Mouse (Mus musculus): ENCODE measurements around the gene Col16a1. TPM values are rescaled to one million over a fixed set of nuclear protein-coding genes. Genes with fewer than 3 reads are reported as not detected.

Col16a1 gene
- polyA plus RNA-seq, 1 experiment, result 8.2 TPM

DNA sequence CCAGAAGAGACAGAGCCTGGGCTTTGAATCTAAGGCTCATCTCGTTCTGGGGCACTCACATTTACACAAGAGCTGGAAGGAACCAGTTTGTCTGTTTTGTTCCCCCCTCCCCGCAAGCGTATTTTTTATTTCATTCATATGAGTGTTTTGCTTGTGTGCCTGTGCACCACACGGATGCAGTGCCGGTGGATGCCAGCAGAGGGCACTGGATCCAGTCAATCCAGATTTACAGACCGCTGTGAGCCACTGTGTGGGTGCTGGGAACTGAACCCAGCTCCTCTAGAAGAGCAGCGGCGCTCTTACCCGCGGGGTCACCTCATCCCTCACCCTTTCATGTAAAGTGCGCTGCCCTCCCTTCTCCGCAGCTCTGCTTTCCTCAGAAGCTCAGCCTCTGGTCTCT is 56.0 kb downstream of the Col16a1 start:
- Histone ChIP-seq H3K4me3 (ENCODE audit: low read depth, low read length) (no peak overlapping the region), H3K4me1 (ENCODE audit: control insufficient read depth, insufficient read depth, insufficient read length, low read length) (peaks cover 30% of the 10 kb centered on the region), H3K36me3 (ENCODE audit: control insufficient read depth, insufficient read depth, low read length) (no peaks in the 10 kb centered on the region), H3K27ac (ENCODE audit: insufficient read depth, low read depth, low read length) (peak overlapping the region; percentile 76; the same call in 1 of the 2 replicates), H3K27me3 (ENCODE audit: control insufficient read depth, insufficient read depth, low read length) (no peaks in the 10 kb centered on the region)
- no peak for TF ChIP-seq POLR2A (IDR thresholded peaks at IDR 0.05; ENCODE audit: low read depth, low read length)
- peak; percentile 51; the same call in 1 of the 2 replicates for TF ChIP-seq CTCF (IDR thresholded peaks at IDR 0.05; ENCODE audit: extremely low read depth, insufficient read length, insufficient replicate concordance, low read depth, low read length)
- WGBS, result 90% methylated on average over 12 of the region's 12 CpGs

- TF ChIP-seq CTCF (IDR thresholded peaks at IDR 0.05; ENCODE audit: extremely low read depth, insufficient read length, insufficient replicate concordance, low read depth, low read length), result no peak
- H3K4me3 ChIP-seq (ENCODE audit: low read depth, low read length), result no peak overlapping the region
- H3K36me3 ChIP-seq (ENCODE audit: control insufficient read depth, insufficient read depth, low read length), result no peaks in the 10 kb centered on the region
- H3K27ac ChIP-seq (ENCODE audit: insufficient read depth, low read depth, low read length), result peak overlapping the region; percentile 91
- no peaks in the 10 kb centered on the region for H3K27me3 ChIP-seq (ENCODE audit: control insufficient read depth, insufficient read depth, low read length)
- WGBS, result 17% methylated on average over 4 of the region's 4 CpGs
- peaks cover 40% of the 10 kb centered on the region for H3K4me1 ChIP-seq (ENCODE audit: control insufficient read depth, insufficient read depth, insufficient read length, low read length)
These were observed 56.9 kb downstream of the Col16a1 start for GRCm38 (mm10) chr4:130104584-130104983.

GRCm38 (mm10) chr4:130107065-130107443 is 59.4 kb downstream of the Col16a1 start:
- peaks cover 44% of the 10 kb centered on the region for H3K4me1 ChIP-seq (ENCODE audit: control insufficient read depth, insufficient read depth, insufficient read length, low read length)

DNA sequence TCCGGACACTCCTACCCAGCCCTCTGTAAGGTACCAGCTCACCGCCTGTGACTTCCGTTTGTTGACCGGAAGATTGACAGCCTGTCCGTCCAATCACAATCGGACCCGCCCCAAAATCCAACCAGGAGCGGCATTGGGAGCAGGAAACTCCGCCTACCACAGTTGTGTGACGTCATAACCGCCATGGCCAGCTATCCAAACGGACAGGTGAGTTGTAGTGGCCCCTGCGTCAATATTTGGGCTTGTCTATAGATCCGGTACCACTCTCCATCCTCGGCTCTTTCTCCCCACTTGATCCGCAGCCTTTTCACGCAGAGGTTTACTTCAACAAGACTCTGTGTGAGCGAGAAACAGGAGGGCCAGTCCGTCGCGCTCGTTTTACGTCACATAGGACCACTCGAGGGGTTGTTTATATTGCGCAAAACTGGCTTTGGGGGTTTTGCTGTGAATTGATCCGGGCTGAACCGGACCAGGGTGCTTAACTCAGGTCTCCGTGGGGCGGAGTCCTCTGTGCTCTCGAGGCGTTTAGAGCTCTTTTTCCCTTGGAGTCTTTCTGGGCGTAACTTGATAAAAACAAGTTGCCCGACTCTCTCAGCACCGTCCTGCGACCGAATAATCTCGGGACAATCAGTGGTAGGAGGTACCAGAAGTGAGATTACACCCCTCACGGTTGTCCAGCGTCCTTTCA is 59.9 kb downstream of the Col16a1 start:
- peak overlapping the region; percentile 97 for H3K27ac ChIP-seq (ENCODE audit: insufficient read depth, low read depth, low read length)
- TF ChIP-seq CTCF (IDR thresholded peaks at IDR 0.05; ENCODE audit: extremely low read depth, insufficient read length, insufficient replicate concordance, low read depth, low read length), result no peak; the same call in 1 of the 2 replicates
- peak; percentile 26 for TF ChIP-seq POLR2A (IDR thresholded peaks at IDR 0.05; ENCODE audit: low read depth, low read length)
- peaks cover 4% of the 10 kb centered on the region for H3K36me3 ChIP-seq (ENCODE audit: control insufficient read depth, insufficient read depth, low read length)
- H3K4me3 ChIP-seq (ENCODE audit: low read depth, low read length), result peak overlapping the region; percentile 82
- H3K27me3 ChIP-seq (ENCODE audit: control insufficient read depth, insufficient read depth, low read length), result no peaks in the 10 kb centered on the region
- peaks cover 41% of the 10 kb centered on the region for H3K4me1 ChIP-seq (ENCODE audit: control insufficient read depth, insufficient read depth, insufficient read length, low read length)
- under 1% methylated on average over 39 of the region's 39 CpGs for WGBS

More at GRCm38 (mm10) chr4:130107065-130107443, 59.4 kb downstream of the Col16a1 start:
- peak overlapping the region; percentile 82 for H3K4me3 ChIP-seq (ENCODE audit: low read depth, low read length)
- 8% methylated on average over 14 of the region's 14 CpGs for WGBS
- peaks cover 2% of the 10 kb centered on the region for H3K36me3 ChIP-seq (ENCODE audit: control insufficient read depth, insufficient read depth, low read length)
- no peak for TF ChIP-seq CTCF (IDR thresholded peaks at IDR 0.05; ENCODE audit: extremely low read depth, insufficient read length, insufficient replicate concordance, low read depth, low read length)
- no peak for TF ChIP-seq POLR2A (IDR thresholded peaks at IDR 0.05; ENCODE audit: low read depth, low read length)
- H3K27ac ChIP-seq (ENCODE audit: insufficient read depth, low read depth, low read length), result peak overlapping the region; percentile 60
- H3K27me3 ChIP-seq (ENCODE audit: control insufficient read depth, insufficient read depth, low read length), result no peaks in the 10 kb centered on the region

GRCm38 (mm10) chr4:130108929-130109328 is 61.3 kb downstream of the Col16a1 start:
- 67% methylated on average over 3 of the region's 3 CpGs for WGBS
- Histone ChIP-seq H3K27ac (ENCODE audit: insufficient read depth, low read depth, low read length) (peak overlapping the region; percentile 56), H3K36me3 (ENCODE audit: control insufficient read depth, insufficient read depth, low read length) (peaks cover 10% of the 10 kb centered on the region), H3K4me1 (ENCODE audit: control insufficient read depth, insufficient read depth, insufficient read length, low read length) (peaks cover 33% of the 10 kb centered on the region), H3K27me3 (ENCODE audit: control insufficient read depth, insufficient read depth, low read length) (no peaks in the 10 kb centered on the region), H3K4me3 (ENCODE audit: low read depth, low read length) (0 out of 2 replicates have a peak overlapping the region, but pooled peaks have one; percentile 14)
- TF ChIP-seq POLR2A (IDR thresholded peaks at IDR 0.05; ENCODE audit: low read depth, low read length) (no peak), CTCF (IDR thresholded peaks at IDR 0.05; ENCODE audit: extremely low read depth, insufficient read length, insufficient replicate concordance, low read depth, low read length) (no peak)

GRCm38 (mm10) chr4:130109666-130110065 is 62.0 kb downstream of the Col16a1 start:
- peaks cover 11% of the 10 kb centered on the region for H3K36me3 ChIP-seq (ENCODE audit: control insufficient read depth, insufficient read depth, low read length)
- peak overlapping the region; percentile 66 for H3K27ac ChIP-seq (ENCODE audit: insufficient read depth, low read depth, low read length)
- TF ChIP-seq POLR2A (IDR thresholded peaks at IDR 0.05; ENCODE audit: low read depth, low read length), result no peak
- no peak for TF ChIP-seq CTCF (IDR thresholded peaks at IDR 0.05; ENCODE audit: extremely low read depth, insufficient read length, insufficient replicate concordance, low read depth, low read length)
- WGBS, result 34% methylated on average over 9 of the region's 9 CpGs
- H3K4me3 ChIP-seq (ENCODE audit: low read depth, low read length), result peak overlapping the region; percentile 22
- peaks cover 33% of the 10 kb centered on the region for H3K4me1 ChIP-seq (ENCODE audit: control insufficient read depth, insufficient read depth, insufficient read length, low read length)
- no peaks in the 10 kb centered on the region for H3K27me3 ChIP-seq (ENCODE audit: control insufficient read depth, insufficient read depth, low read length)

- H3K4me1 ChIP-seq (ENCODE audit: control insufficient read depth, insufficient read depth, insufficient read length, low read length), result peaks cover 32% of the 10 kb centered on the region
- H3K27ac ChIP-seq (ENCODE audit: insufficient read depth, low read depth, low read length), result peak overlapping the region; percentile 66
- H3K36me3 ChIP-seq (ENCODE audit: control insufficient read depth, insufficient read depth, low read length), result peaks cover 14% of the 10 kb centered on the region
- TF ChIP-seq CTCF (IDR thresholded peaks at IDR 0.05; ENCODE audit: extremely low read depth, insufficient read length, insufficient replicate concordance, low read depth, low read length) (no peak), POLR2A (IDR thresholded peaks at IDR 0.05; ENCODE audit: low read depth, low read length) (no peak)
- H3K4me3 ChIP-seq (ENCODE audit: low read depth, low read length), result peak overlapping the region; percentile 22
- 50% methylated on average over 7 of the region's 7 CpGs for WGBS
- no peaks in the 10 kb centered on the region for H3K27me3 ChIP-seq (ENCODE audit: control insufficient read depth, insufficient read depth, low read length)
These were observed 62.5 kb downstream of the Col16a1 start for GRCm38 (mm10) chr4:130110091-130110490.
